Mouse (Mus musculus) heart, adult 8-10 months (tissue): ENCODE measurements at regions not wholly inside any gene's neighbourhood (a gene's known extent, or its start where the extent isn't known, plus 50 kb on each side); places are given as distances from the start of the nearest gene placed in this dataset.
A peak's percentile ranks its signal among the peaks of the same experiment; 100 is the strongest.

Source experiments
- DNase-seq: peaks from one replicate; pipeline ENCODE4 v3.0.0; 2022; ENCODE audit warnings: low spot score

DNA sequence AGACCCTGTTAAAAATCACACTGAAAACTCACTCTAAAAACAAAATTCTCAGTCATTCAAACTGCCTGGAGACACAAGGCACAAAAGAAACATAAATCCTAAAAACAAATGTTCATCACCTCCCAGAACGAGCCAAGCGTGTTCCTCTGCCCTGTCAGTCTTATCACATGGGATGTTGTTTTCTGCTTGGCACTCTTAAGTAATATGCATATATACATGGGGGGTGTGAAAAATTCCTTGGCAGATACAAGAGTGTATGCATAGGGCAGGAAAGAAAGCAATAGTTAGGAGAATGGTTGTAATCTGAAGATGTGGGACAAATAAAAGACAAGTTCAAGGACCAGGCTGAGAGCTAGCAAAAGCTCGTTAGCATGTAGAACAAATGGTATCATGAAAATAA, 179.4 kb downstream of the Qdpr start:
- no peak for DNase-seq

GRCm38 (mm10) chr5:45269391-45269790, 180.6 kb downstream of the Qdpr start:
- DNase-seq = no peak

GRCm38 (mm10) chr5:45266914-45267313, 183.1 kb downstream of the Qdpr start:
- DNase-seq = no peak

- DNase-seq = no peak
These were observed 191.6 kb downstream of the Qdpr start for GRCm38 (mm10) chr5:45258486-45258885.

- DNase-seq = no peak
These were observed 193.6 kb downstream of the Qdpr start for GRCm38 (mm10) chr5:45256256-45256999.

DNA sequence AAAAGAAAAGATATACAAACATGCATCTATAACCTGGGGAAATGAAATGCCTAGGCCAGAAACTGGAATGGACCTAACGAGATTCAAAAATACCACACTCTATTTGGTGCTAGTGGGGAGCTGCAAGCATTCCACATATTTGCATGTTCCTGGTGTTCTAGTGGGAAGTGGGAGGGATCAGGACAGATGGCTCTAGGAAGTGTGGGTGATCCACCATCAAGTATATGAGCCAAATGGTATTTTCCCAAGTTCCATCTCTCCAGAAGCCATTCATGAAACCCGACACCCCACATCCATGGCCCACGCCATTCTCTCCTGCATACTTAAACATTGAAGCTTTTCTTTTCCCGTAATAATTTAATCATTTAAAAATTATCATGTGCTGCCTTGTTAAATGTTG, 218.2 kb downstream of the Qdpr start:
- DNase-seq = no peak

DNA sequence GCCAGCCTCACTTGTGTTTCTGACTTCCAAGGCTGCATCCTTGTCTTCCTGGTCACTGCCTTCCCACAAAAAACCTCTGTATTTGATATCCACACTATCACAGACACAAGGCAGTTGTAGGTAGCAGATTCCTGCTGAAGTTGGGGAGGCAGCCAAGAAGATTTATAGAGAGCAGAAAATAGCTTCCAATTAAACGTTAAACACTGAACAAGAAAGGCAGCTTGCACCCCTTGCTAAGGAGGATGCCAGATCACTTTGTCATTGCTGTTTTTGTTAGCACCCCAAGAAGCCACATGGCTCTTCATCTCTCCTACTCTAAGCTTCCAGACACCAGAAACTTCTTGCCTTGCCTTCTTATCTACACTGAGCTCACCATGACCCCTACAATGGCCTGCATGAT, 219.9 kb downstream of the Qdpr start:
- no peak for DNase-seq

- DNase-seq = no peak
These were observed 220.6 kb downstream of the Qdpr start for GRCm38 (mm10) chr5:45229477-45229876.

DNA sequence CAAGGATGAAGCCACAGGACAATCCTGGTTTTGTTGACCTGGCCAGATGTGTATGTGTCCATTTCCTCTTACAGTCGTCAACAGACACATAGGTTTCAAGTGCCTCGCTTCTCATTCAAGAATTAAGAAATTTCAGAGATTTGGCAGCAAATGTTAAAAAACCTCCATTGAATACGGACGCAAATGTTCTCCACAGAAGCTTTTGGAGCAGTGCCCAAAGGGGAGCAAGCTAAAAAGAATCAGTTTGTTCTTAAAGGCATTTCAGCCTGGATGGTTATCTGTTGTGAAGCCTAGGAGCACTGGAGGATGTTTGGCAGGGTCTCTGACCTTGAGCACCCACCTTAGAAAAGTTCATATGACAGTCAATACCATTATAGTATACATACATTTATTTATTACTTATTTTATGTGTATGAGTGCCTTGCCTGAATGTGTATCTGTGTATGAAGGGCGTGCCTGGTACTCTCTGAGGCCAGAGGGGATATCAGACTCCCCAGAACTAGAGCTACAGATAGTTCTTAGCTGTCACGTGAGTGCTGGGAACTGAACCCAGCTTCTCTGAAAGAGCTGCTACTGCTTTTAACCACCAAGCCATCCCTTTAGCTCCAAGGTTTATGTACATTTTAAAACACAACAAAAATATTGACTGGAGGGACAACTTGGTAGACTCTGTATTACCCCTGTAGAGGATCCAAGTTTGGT, 221.7 kb downstream of the Qdpr start:
- DNase-seq = no peak

DNA sequence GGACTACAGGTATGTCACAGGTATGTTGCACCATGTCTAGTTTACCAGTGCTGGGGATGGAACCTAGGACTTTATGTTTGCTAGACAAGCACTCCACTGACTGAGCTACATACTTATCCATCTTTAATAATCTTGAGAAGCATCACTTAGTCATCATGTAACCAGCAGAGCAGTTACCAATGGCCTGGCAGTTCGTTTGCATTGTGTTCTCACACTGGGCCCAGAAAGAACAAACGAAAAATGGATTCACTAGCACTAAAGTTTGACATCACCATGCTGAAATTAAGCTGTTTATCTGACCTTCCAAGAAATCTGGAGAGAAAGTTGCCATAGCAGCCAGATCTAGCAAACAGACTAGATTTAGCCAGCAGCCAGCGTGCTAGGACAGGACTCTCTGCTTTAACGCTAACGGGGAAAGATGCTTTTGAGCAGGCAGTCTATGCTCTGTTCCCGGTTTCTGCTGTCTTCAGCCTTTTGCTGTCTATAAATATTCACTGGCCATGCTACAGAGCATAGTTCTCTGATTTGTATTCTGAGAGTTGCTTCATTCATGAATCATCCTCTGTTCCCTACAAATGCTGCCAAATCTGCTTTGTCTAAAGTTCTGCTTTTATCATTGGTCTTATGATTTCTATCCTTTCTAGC, 229.6 kb downstream of the Qdpr start:
- peak; percentile 9 for DNase-seq

- no peak for DNase-seq
These were observed 230.5 kb downstream of the Qdpr start for GRCm38 (mm10) chr5:45219558-45219957.

DNA sequence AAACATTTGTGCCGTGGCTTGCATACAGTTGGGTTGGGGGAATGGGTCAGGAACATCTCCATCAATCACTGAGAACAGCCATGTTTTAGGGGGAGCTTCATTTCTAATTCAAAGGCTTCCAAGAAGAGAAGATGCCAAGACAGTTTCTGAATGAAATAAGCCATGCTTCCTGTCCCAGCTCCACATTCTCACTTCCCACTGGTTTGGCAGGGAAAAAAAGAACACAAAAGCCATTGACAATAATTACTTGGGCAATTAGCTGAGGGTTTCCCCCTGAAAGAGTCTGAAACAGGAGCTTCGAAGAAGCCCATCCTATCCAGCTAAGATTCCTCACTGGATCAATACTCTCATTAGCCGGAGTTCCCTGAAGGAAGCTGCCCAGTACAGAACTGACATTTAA, 230.9 kb downstream of the Qdpr start:
- DNase-seq = no peak

DNA sequence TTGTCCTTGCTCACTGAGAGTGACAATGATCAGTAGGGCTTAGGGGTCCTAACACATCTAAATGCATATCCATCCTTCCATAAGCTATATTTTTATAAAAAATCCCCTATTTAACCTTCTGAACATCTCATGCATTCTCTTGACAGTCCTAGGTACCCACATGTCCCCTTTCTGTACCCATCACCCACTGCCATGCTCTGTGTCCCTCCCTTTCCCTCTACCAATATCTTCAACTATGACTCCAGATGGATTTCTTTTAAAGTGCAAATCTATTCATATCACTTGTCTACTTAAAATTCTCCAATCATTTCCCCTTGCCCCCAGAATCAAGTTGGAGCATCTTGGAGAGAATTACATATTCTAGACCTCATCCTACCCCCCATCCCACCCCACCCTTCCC, 235.6 kb downstream of the Qdpr start:
- DNase-seq = no peak

GRCm38 (mm10) chr5:45198408-45198807, 251.6 kb downstream of the Qdpr start:
- no peak for DNase-seq

GRCm38 (mm10) chr5:45196159-45196558, 253.9 kb downstream of the Qdpr start:
- no peak for DNase-seq

- DNase-seq = no peak
These were observed 257.7 kb downstream of the Qdpr start for GRCm38 (mm10) chr5:45192287-45192686.

- DNase-seq = no peak
These were observed 276.8 kb downstream of the Qdpr start for GRCm38 (mm10) chr5:45173035-45173755.

GRCm38 (mm10) chr5:45159194-45159593, 290.8 kb downstream of the Qdpr start:
- DNase-seq = no peak

DNA sequence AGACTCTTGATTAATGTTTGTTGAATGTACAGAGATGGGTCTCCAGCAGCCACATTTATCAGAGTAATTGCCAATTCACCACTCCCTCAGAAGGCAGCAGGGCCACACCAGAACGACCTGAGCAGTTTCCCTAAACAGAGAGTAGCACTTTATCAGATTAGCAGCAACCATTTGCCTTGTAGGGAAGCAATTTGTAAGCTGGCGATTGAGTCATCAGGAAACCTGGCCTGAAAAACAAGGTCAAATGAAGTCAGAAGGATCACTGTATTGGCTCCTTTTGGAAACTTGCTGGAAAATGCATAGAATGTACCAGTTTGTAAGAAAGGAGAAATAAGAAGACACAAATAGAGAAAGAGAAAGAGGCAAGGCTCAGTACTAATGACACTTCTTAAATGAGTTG, 295.1 kb downstream of the Qdpr start:
- DNase-seq = no peak

- no peak for DNase-seq
These were observed 305.9 kb downstream of the Qdpr start for GRCm38 (mm10) chr5:45144186-45144585.

GRCm38 (mm10) chr5:45137198-45137973, 312.6 kb downstream of the Qdpr start:
- DNase-seq = no peak
